Comparison of ENCODE assay signal across 8 mouse cellular contexts in the genomic region with DNA sequence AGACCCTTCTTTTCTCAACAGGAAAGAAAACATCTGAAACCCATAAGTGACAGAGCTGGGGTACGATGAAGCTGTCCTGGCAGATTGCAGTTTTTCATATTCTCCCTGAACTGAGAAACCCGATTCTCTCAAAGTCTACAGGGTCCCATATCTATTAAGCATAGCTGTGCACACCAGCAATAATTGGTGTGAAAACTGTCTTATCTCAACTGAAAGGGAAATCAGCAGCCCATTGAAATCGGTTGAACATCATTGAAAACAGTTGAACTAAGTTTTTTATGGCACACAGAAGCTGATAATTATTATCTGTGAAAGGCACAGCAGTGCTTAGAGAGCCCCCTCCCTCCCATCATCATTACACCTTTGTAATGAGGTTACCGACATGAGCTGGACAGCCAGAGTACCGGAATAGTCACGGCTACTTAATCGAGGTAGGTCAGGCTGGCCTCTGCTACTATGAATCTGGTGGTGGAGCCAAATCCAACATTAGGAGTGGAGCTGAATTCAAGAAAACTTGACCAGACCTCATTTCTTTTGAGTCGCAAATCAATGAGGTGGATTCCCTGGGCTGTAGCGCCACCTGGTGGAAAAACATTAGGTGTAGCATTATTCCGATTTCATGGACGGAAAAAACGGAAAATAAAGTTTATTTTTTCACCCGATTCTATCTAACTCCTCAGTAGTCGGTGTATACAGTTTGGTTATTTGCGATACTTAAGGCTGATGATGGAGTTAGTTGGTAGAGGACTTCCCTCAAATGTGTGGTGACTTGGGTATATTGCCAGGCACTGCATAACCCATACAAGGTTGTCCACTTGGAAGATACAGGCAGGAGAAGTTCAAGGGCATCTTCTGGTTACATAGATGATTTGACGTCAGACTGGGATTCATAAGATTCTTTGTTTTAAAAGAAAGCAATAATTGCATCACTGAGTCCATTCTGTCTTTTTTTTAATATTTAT. TPM values are rescaled to one million over a fixed set of nuclear protein-coding genes. Genes with fewer than 3 reads are reported as not detected.
DNase-seq lines count a peak whose midpoint lies in the region; ATAC-seq lines count a peak whose summit lies in the region.

No protein-coding gene starts in this region.

- H3K9me3 ChIP-seq in hindbrain, embryonic 16.5 days (ENCODE audit: control insufficient read depth, low read length) = no peaks in the 10 kb centered on the region

- WGBS in hindbrain, embryonic 16.5 days = 23% methylated on average over 16 of the region's 16 CpGs

- peak; percentile 56; the same call in 1 of the 2 replicates for ATAC-seq in frontal cortex, adult (ENCODE audit: low TSS enrichment)
- ATAC-seq in hindbrain, embryonic 16.5 days = peak; percentile 54; the same call in 1 of the 2 replicates
- ATAC-seq in megakaryocyte-erythroid progenitor cell, adult 5-6 weeks (replicated peaks; ENCODE audit: low FRiP score, low TSS enrichment, poor library complexity, severe bottlenecking) = peak; percentile 79
- ATAC-seq in inflammation-experienced regulatory T-cells, adult 6 months = no peak

- no peak overlapping the region for H3K27ac ChIP-seq in hindbrain, embryonic 16.5 days (ENCODE audit: low read depth, low read length)

- no peak overlapping the region for H3K4me3 ChIP-seq in hindbrain, embryonic 16.5 days (ENCODE audit: low read length)

- no peaks in the 10 kb centered on the region for H3K4me1 ChIP-seq in hindbrain, embryonic 16.5 days (ENCODE audit: control insufficient read depth, insufficient read depth, low read depth, low read length)

- H3K36me3 ChIP-seq in hindbrain, embryonic 16.5 days (ENCODE audit: control insufficient read depth, insufficient read depth, low read length) = no peaks in the 10 kb centered on the region

- intact Hi-C loops in left cerebral cortex, postnatal 14 days (cut with DNase I) = loop anchor here (1.0 to 10.0 kb wide), 5 partner anchors 45 to 338 kb away; a partner anchor contains a TSS

- no peak overlapping the region for H3K9ac ChIP-seq in hindbrain, embryonic 16.5 days (ENCODE audit: low read depth, low read length)

- no peak overlapping the region; the same call in 1 of the 2 replicates for H3K4me2 ChIP-seq in hindbrain, embryonic 16.5 days (ENCODE audit: low read length)

- DNase-seq in NIH3T3 (ENCODE audit: low read depth) = peak; percentile 86
- DNase-seq in cerebellum, adult 18-20 months = peak; percentile 74 to 77
- peak; percentile 48 to 68 for DNase-seq in left cerebral cortex, postnatal 14 days (ENCODE audit: low spot score in 2 of 2)
- DNase-seq in skeletal muscle tissue, adult 2 months (ENCODE audit: low read depth, low spot score) = peak; percentile 56

- no peaks in the 10 kb centered on the region for H3K27me3 ChIP-seq in hindbrain, embryonic 16.5 days (replicated peaks; ENCODE audit: control insufficient read depth, insufficient read depth, low read length)

RNA-seq across cellular contexts. Expression of a gene that starts 2.7 kb away (rescaled TPM):
- polyA plus RNA-seq in hindbrain, embryonic 16.5 days (2015; fragmentation: Nextera tagmentation; extraction: Ambion mirVana) = 44.9 and 46.7 TPM in 2 replicates
- total RNA-seq in left cerebral cortex, postnatal 14 days (2021) = 100 to 1,000 TPM; 115 to 122 TPM
- 46.4 and 53.7 TPM in 2 replicates for total RNA-seq in megakaryocyte-erythroid progenitor cell, adult 5-6 weeks (2014; fragmentation: Nextera tagmentation)
- 98.0 and 124 TPM in 2 replicates for total RNA-seq in megakaryocyte-erythroid progenitor cell, adult 5-6 weeks (2017)
- 10 to 100 TPM; 55.0 to 86.9 (median 86.3) TPM for polyA plus RNA-seq in inflammation-experienced regulatory T-cells, adult 6 months (2017; shearing (Covaris generic))

RNA-seq across cellular contexts. Expression of a gene that starts 17.4 kb away (rescaled TPM):
- 19.2 and 20.2 TPM in 2 replicates for polyA plus RNA-seq in hindbrain, embryonic 16.5 days (2015; fragmentation: Nextera tagmentation; extraction: Ambion mirVana)
- 10 to 100 TPM; 19.2 to 22.0 TPM for total RNA-seq in left cerebral cortex, postnatal 14 days (2021)
- total RNA-seq in megakaryocyte-erythroid progenitor cell, adult 5-6 weeks (2014; fragmentation: Nextera tagmentation) = 34.7 and 35.4 TPM in 2 replicates
- 69.1 and 72.8 TPM in 2 replicates for total RNA-seq in megakaryocyte-erythroid progenitor cell, adult 5-6 weeks (2017)
- polyA plus RNA-seq in inflammation-experienced regulatory T-cells, adult 6 months (2017; shearing (Covaris generic)) = 10 to 100 TPM; 59.7 to 63.1 (median 61.0) TPM
